Mouse (Mus musculus): ENCODE measurements around the gene Lrmda.

Gene Lrmda

GRCm38 (mm10) chr14:22339176-22339575, 319.7 kb downstream of the Lrmda start:
- no peak for DNase-seq

- DNase-seq: no peak
Observed at GRCm38 (mm10) chr14:22343357-22343756, 323.8 kb downstream of the Lrmda start.

GRCm38 (mm10) chr14:22345248-22345647, 325.7 kb downstream of the Lrmda start:
- DNase-seq: no peak

GRCm38 (mm10) chr14:22353626-22354025, 334.1 kb downstream of the Lrmda start:
- DNase-seq: no peak

GRCm38 (mm10) chr14:22354769-22355574, 335.5 kb downstream of the Lrmda start:
- no peak for DNase-seq

- DNase-seq: no peak
Observed at GRCm38 (mm10) chr14:22357991-22358503, 338.5 kb downstream of the Lrmda start.

GRCm38 (mm10) chr14:22364010-22364748, 344.7 kb downstream of the Lrmda start:
- no peak for DNase-seq

GRCm38 (mm10) chr14:22364771-22365355, 345.4 kb downstream of the Lrmda start:
- DNase-seq: no peak

- DNase-seq: no peak
Observed at GRCm38 (mm10) chr14:22367615-22368014, 348.1 kb downstream of the Lrmda start.

GRCm38 (mm10) chr14:22371136-22371535, 351.6 kb downstream of the Lrmda start:
- no peak for DNase-seq

- DNase-seq: no peak
Observed at GRCm38 (mm10) chr14:22372666-22373360, 353.3 kb downstream of the Lrmda start.

GRCm38 (mm10) chr14:22373361-22373745, 353.8 kb downstream of the Lrmda start:
- DNase-seq: no peak

- DNase-seq: no peak
Observed at GRCm38 (mm10) chr14:22377148-22377547, 357.6 kb downstream of the Lrmda start.

GRCm38 (mm10) chr14:22382101-22382500, 362.6 kb downstream of the Lrmda start:
- DNase-seq: no peak

GRCm38 (mm10) chr14:22393616-22394015, 374.1 kb downstream of the Lrmda start:
- DNase-seq: no peak

GRCm38 (mm10) chr14:22402411-22402810, 382.9 kb downstream of the Lrmda start:
- no peak for DNase-seq

GRCm38 (mm10) chr14:22406623-22407022, 387.1 kb downstream of the Lrmda start:
- DNase-seq: no peak

GRCm38 (mm10) chr14:22410826-22411225, 391.3 kb downstream of the Lrmda start:
- DNase-seq: no peak

- DNase-seq: no peak
Observed at GRCm38 (mm10) chr14:22413220-22413619, 393.7 kb downstream of the Lrmda start.

GRCm38 (mm10) chr14:22417706-22418105, 398.2 kb downstream of the Lrmda start:
- DNase-seq: no peak

GRCm38 (mm10) chr14:22421668-22422067, 402.2 kb downstream of the Lrmda start:
- no peak for DNase-seq

GRCm38 (mm10) chr14:22425018-22425534, 405.6 kb downstream of the Lrmda start:
- DNase-seq: no peak

- DNase-seq: no peak
Observed at GRCm38 (mm10) chr14:22435441-22435840, 415.9 kb downstream of the Lrmda start.
